Mouse (Mus musculus) induced T-regulatory cell, adult 2 months (primary cell): ENCODE results near the gene St3gal4.

Source experiments
- DNase-seq: peaks from one replicate; pipeline ENCODE4 v3.0.0-alpha.2; 2012; ENCODE audit warnings: low read depth

Gene St3gal4

DNA sequence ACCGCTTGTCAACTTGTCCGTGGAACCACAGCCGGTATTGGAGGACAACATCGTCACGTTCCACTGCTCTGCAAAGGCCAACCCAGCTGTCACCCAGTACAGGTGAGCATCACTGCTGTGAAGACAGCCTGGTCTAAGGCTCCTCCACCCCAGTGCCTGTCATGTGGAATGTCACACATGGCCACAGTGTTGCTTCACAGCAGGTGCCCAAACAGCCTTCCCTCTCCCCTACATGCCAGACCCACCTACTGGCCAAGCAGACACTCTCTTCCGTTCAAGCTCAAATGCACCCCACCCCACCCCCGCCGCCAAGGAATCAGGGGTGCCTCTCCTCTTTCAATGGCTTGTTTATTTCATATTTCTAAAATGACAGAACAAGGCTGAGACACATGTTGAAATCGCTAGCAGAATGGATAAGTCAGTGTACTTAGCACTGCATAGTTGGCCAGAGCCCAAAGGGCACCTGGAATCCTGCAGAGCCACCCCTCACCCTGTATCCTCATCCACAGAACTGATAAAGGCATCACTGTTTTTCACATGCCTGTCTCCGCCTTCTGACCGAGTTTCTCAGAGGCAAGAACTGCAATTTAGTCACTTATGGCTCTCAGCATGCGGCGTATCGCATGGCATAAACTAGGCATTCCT, 111.2 kb downstream of the St3gal4 start:
- no peak for DNase-seq

DNA sequence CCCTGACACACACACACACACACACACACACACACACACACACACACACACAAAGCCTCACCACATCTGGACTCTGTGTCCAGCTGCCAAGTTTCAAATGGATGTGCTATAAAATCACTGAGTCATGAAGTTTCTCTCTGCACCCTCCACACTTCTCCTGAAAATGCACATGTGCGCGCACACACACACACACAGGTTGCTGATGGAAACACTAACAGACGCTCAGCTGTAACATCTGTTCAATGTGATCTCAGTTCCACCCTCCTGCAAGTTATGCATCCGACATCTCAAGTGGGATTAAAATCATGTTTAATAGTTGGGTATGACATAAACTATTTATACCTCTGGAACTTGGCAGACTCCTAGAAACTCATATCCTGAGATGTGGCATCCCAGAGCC, 115.0 kb downstream of the St3gal4 start:
- DNase-seq, result no peak

DNA sequence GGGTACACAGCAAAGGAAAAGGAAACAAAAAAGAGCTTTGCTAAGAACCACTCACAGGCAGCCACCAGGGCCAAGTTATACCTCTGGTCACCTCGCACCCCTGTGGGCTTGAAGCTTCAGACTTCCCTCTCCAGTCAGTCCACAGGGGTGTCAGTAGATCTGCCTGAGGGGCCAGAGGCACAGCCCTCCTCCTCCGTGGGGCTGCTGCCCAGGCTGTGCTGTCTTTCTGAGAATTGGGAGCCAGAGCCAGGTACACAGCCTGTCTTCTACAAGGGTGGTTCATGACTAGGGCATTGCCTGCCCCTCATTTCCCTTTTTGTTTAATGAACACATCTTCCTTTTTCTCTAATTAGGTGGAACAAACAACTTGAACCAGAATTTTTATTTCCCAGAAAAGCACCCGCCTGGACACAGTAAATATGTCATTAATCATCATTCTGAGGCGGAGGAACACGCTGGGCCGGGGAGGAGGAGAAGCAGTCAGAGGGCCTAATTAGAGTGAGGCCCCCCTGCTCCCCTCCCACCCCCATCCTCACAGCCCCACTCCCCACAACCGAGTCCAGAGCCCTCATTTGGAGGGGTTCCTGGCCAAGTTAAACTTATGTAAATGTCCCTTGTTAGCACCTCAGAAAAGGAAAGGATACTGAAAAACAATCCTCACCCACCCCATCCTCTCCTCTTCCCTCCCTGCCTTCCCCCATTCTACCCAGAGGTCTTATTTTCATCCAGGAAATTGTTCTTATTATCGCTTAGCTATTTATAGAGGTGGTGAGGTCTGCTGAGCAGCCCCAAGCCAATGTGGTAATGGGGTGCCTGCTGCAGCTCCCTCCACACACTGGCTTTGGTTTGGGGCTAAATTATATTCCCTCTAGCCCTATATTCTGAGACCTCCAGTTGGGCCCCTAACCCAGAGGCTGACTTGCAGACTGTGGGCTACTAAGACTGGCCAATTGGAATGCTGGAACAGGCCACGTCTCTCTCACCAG, 120.9 kb downstream of the St3gal4 start:
- DNase-seq, result no peak
